Mouse (Mus musculus): ENCODE results near the gene Thop1.

Gene Thop1

GRCm38 (mm10) chr10:81119625-81120024, 49.8 kb downstream of the Thop1 start:
- H3K27me3 ChIP-seq (ENCODE audit: insufficient read depth, low read length): no peaks in the 10 kb centered on the region
- peaks cover 98% of the 10 kb centered on the region for H3K36me3 ChIP-seq (ENCODE audit: insufficient read depth, low read length)
- TF ChIP-seq CTCF (conservative IDR thresholded peaks at IDR 0.05; ENCODE audit: low read length): no peak
- no peak for TF ChIP-seq POU5F1 (IDR thresholded peaks at IDR 0.05; ENCODE audit: borderline replicate concordance, low read length)
- H3K9me3 ChIP-seq (ENCODE audit: low read length): no peaks in the 10 kb centered on the region
- peaks cover 88% of the 10 kb centered on the region for H3K4me1 ChIP-seq (replicated peaks; ENCODE audit: low read depth, low read length)
- H3K4me3 ChIP-seq (replicated peaks; ENCODE audit: low read length): no peak overlapping the region

GRCm38 (mm10) chr10:81120650-81121049, 50.8 kb downstream of the Thop1 start:
- H3K36me3 ChIP-seq (ENCODE audit: insufficient read depth, low read length): peaks cover 98% of the 10 kb centered on the region
- H3K27me3 ChIP-seq (ENCODE audit: insufficient read depth, low read length): no peaks in the 10 kb centered on the region
- TF ChIP-seq NANOG (IDR thresholded peaks at IDR 0.05; ENCODE audit: borderline replicate concordance, low read length) (no peak), CTCF (conservative IDR thresholded peaks at IDR 0.05; ENCODE audit: low read length) (no peak), POU5F1 (IDR thresholded peaks at IDR 0.05; ENCODE audit: borderline replicate concordance, low read length) (no peak)

GRCm38 (mm10) chr10:81122889-81123288, 53.1 kb downstream of the Thop1 start:
- Histone ChIP-seq H3K4me1 (replicated peaks; ENCODE audit: low read depth, low read length) (peaks cover 73% of the 10 kb centered on the region), H3K4me3 (replicated peaks; ENCODE audit: low read length) (no peak overlapping the region), H3K36me3 (ENCODE audit: insufficient read depth, low read length) (peaks cover 80% of the 10 kb centered on the region), H3K27me3 (ENCODE audit: insufficient read depth, low read length) (no peaks in the 10 kb centered on the region), H3K9me3 (ENCODE audit: low read length) (no peaks in the 10 kb centered on the region)
- TF ChIP-seq CTCF (conservative IDR thresholded peaks at IDR 0.05; ENCODE audit: low read length) (no peak), NANOG (IDR thresholded peaks at IDR 0.05; ENCODE audit: borderline replicate concordance, low read length) (no peak), POU5F1 (IDR thresholded peaks at IDR 0.05; ENCODE audit: borderline replicate concordance, low read length) (no peak)

More at GRCm38 (mm10) chr10:81120650-81121049, 50.8 kb downstream of the Thop1 start:
- Histone ChIP-seq H3K4me1 (replicated peaks; ENCODE audit: low read depth, low read length) (peaks cover 78% of the 10 kb centered on the region), H3K9me3 (ENCODE audit: low read length) (no peaks in the 10 kb centered on the region), H3K4me3 (replicated peaks; ENCODE audit: low read length) (no peak overlapping the region)

- peaks cover 76% of the 10 kb centered on the region for H3K4me1 ChIP-seq (replicated peaks; ENCODE audit: low read depth, low read length)
- peaks cover 74% of the 10 kb centered on the region for H3K36me3 ChIP-seq (ENCODE audit: insufficient read depth, low read length)
- H3K4me3 ChIP-seq (replicated peaks; ENCODE audit: low read length): no peak overlapping the region
- TF ChIP-seq CTCF (conservative IDR thresholded peaks at IDR 0.05; ENCODE audit: low read length) (no peak), NANOG (IDR thresholded peaks at IDR 0.05; ENCODE audit: borderline replicate concordance, low read length) (no peak), POU5F1 (IDR thresholded peaks at IDR 0.05; ENCODE audit: borderline replicate concordance, low read length) (no peak)
- H3K27me3 ChIP-seq (ENCODE audit: insufficient read depth, low read length): no peaks in the 10 kb centered on the region
- no peaks in the 10 kb centered on the region for H3K9me3 ChIP-seq (ENCODE audit: low read length)
Measured at GRCm38 (mm10) chr10:81123500-81123899, 53.7 kb downstream of the Thop1 start.
